Mouse (Mus musculus): ENCODE results near the gene Gucd1. TPM values are rescaled to one million over a fixed set of nuclear protein-coding genes. Genes with fewer than 3 reads are reported as not detected.
A peak's percentile ranks its signal among the peaks of the same experiment; 100 is the strongest.
"Not testable (repeated sequence)": the region's sequence is repeated elsewhere in the genome, so short reads cannot be mapped to it uniquely, and the experiment has no call there.

The Gucd1 gene
- total RNA-seq (2017) = 86.3 and 87.2 TPM in 2 replicates

GRCm38 (mm10) chr10:75517758-75518143 lies at the start of gene Gucd1:
Gucd1 (minus strand) TSS chr10:75517972.
- ATAC-seq (ENCODE audit: extremely low read depth, insufficient number of reproducible peaks, low FRiP score, poor library complexity, severe bottlenecking) = peak; percentile 83

GRCm38 (mm10) chr10:75566765-75567164 lies 49.0 kb upstream of the Gucd1 start:
- not testable (repeated sequence) for ATAC-seq (ENCODE audit: extremely low read depth, insufficient number of reproducible peaks, low FRiP score, poor library complexity, severe bottlenecking)

GRCm38 (mm10) chr10:75566321-75566720 lies 48.5 kb upstream of the Gucd1 start:
- no peak for ATAC-seq (ENCODE audit: extremely low read depth, insufficient number of reproducible peaks, low FRiP score, poor library complexity, severe bottlenecking)

GRCm38 (mm10) chr10:75565906-75566305 lies 48.1 kb upstream of the Gucd1 start:
- no peak for ATAC-seq (ENCODE audit: extremely low read depth, insufficient number of reproducible peaks, low FRiP score, poor library complexity, severe bottlenecking)

- ATAC-seq (ENCODE audit: extremely low read depth, insufficient number of reproducible peaks, low FRiP score, poor library complexity, severe bottlenecking) = peak; percentile 80
These were observed 47.7 kb upstream of the Gucd1 start for GRCm38 (mm10) chr10:75565436-75565835.

GRCm38 (mm10) chr10:75564687-75565265 lies 47.0 kb upstream of the Gucd1 start:
- ATAC-seq (ENCODE audit: extremely low read depth, insufficient number of reproducible peaks, low FRiP score, poor library complexity, severe bottlenecking) = peak; percentile 78

GRCm38 (mm10) chr10:75562596-75562995 lies 44.8 kb upstream of the Gucd1 start:
- no peak for ATAC-seq (ENCODE audit: extremely low read depth, insufficient number of reproducible peaks, low FRiP score, poor library complexity, severe bottlenecking)

- ATAC-seq (ENCODE audit: extremely low read depth, insufficient number of reproducible peaks, low FRiP score, poor library complexity, severe bottlenecking) = no peak
These were observed 43.4 kb upstream of the Gucd1 start, which contains the start of gene Ggt1 for GRCm38 (mm10) chr10:75561071-75561654. Ggt1 (plus strand) TSS chr10:75561604.

- no peak for ATAC-seq (ENCODE audit: extremely low read depth, insufficient number of reproducible peaks, low FRiP score, poor library complexity, severe bottlenecking)
These were observed 42.8 kb upstream of the Gucd1 start for GRCm38 (mm10) chr10:75560549-75560899.

- no peak for ATAC-seq (ENCODE audit: extremely low read depth, insufficient number of reproducible peaks, low FRiP score, poor library complexity, severe bottlenecking)
These were observed 42.1 kb upstream of the Gucd1 start, which contains the start of gene Lrrc75b for GRCm38 (mm10) chr10:75559676-75560548. Lrrc75b (minus strand) TSS chr10:75560330.

- no peak for ATAC-seq (ENCODE audit: extremely low read depth, insufficient number of reproducible peaks, low FRiP score, poor library complexity, severe bottlenecking)
These were observed 41.4 kb upstream of the Gucd1 start for GRCm38 (mm10) chr10:75559041-75559675.

- no peak for ATAC-seq (ENCODE audit: extremely low read depth, insufficient number of reproducible peaks, low FRiP score, poor library complexity, severe bottlenecking)
These were observed 40.7 kb upstream of the Gucd1 start for GRCm38 (mm10) chr10:75558515-75558914.

GRCm38 (mm10) chr10:75556026-75556425 lies 38.3 kb upstream of the Gucd1 start:
- ATAC-seq (ENCODE audit: extremely low read depth, insufficient number of reproducible peaks, low FRiP score, poor library complexity, severe bottlenecking) = no peak

GRCm38 (mm10) chr10:75555557-75555956 lies 37.8 kb upstream of the Gucd1 start:
- no peak for ATAC-seq (ENCODE audit: extremely low read depth, insufficient number of reproducible peaks, low FRiP score, poor library complexity, severe bottlenecking)

- peak; percentile 30; the same call in 1 of the 2 replicates for ATAC-seq (ENCODE audit: extremely low read depth, insufficient number of reproducible peaks, low FRiP score, poor library complexity, severe bottlenecking)
These were observed 36.3 kb upstream of the Gucd1 start for GRCm38 (mm10) chr10:75554090-75554489.

GRCm38 (mm10) chr10:75552701-75553450 lies 35.1 kb upstream of the Gucd1 start:
- no peak for ATAC-seq (ENCODE audit: extremely low read depth, insufficient number of reproducible peaks, low FRiP score, poor library complexity, severe bottlenecking)

- ATAC-seq (ENCODE audit: extremely low read depth, insufficient number of reproducible peaks, low FRiP score, poor library complexity, severe bottlenecking) = no peak
These were observed 34.3 kb upstream of the Gucd1 start for GRCm38 (mm10) chr10:75552106-75552505.

GRCm38 (mm10) chr10:75551175-75551574 lies 33.4 kb upstream of the Gucd1 start:
- peak; percentile 65 for ATAC-seq (ENCODE audit: extremely low read depth, insufficient number of reproducible peaks, low FRiP score, poor library complexity, severe bottlenecking)

- no peak for ATAC-seq (ENCODE audit: extremely low read depth, insufficient number of reproducible peaks, low FRiP score, poor library complexity, severe bottlenecking)
These were observed 32.1 kb upstream of the Gucd1 start for GRCm38 (mm10) chr10:75549886-75550285.

Measured in neutrophil, adult 5-6 weeks (primary cell).